ENCODE assay signal across 35 mouse cellular contexts in the genomic region with DNA sequence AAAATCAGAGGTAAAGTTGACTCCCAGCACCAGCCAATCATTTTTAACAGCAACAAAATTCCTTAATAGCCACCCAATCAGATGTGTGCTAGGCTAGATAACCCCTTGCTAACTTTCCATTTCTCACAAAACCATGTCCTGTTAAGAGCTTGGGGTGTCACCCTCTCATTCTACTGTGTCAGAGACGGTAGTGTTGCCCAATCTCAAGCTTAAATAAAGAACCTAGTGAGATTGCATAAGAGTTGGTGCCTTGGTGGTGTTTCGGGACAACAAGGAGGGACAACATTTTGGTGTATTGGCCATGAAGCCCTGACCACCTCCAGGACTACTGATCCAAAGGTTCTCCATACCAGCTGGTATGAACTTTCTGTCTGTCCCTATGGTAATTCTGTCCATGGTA.
"Had no signal": no experiment of that assay in that cellular context is flagged by ENCODE, and none has a peak within 500 bp of the region (broad histone marks: within the 10 kb centered on the region; RNA-seq: fewer than 3 reads in every experiment).

No protein-coding gene starts in this region.

- H3K36me3 ChIP-seq: heart, embryonic 10.5 days; heart, embryonic 13.5 days; heart, embryonic 15.5 days; hindbrain, embryonic 10.5 days; hindbrain, embryonic 12.5 days; hindbrain, embryonic 13.5 days; hindbrain, embryonic 15.5 days; intestine, embryonic 15.5 days; kidney, embryonic 15.5 days had no signal

- H3K4me2 ChIP-seq: heart, embryonic 11.5 days; heart, embryonic 13.5 days; heart, embryonic 15.5 days; hindbrain, embryonic 12.5 days; hindbrain, embryonic 13.5 days; hindbrain, embryonic 14.5 days; hindbrain, embryonic 15.5 days; intestine, embryonic 15.5 days; kidney, embryonic 15.5 days had no signal

- H3K9me3 ChIP-seq: heart, embryonic 15.5 days; hindbrain, embryonic 12.5 days; hindbrain, embryonic 13.5 days; hindbrain, embryonic 15.5 days; intestine, embryonic 15.5 days had no signal

- H3K4me3 ChIP-seq: heart, embryonic 10.5 days; heart, embryonic 13.5 days; heart, embryonic 15.5 days; hindbrain, embryonic 10.5 days; hindbrain, embryonic 12.5 days; hindbrain, embryonic 13.5 days; hindbrain, embryonic 15.5 days; intestine, embryonic 15.5 days; kidney, embryonic 15.5 days; layer of hippocampus, adult 2 months; left cerebral cortex, adult 2 months had no signal

- ATAC-seq: hindbrain, embryonic 16.5 days; hindbrain, postnatal 0 days; inflammation-experienced regulatory T-cells, adult 6 months; intestine, embryonic 15.5 days; intestine, embryonic 16.5 days; intestine, postnatal 0 days had no signal

- H3K27ac ChIP-seq: heart, embryonic 10.5 days; heart, embryonic 13.5 days; heart, embryonic 15.5 days; hindbrain, embryonic 10.5 days; hindbrain, embryonic 12.5 days; hindbrain, embryonic 13.5 days; hindbrain, embryonic 14.5 days; hindbrain, embryonic 15.5 days; hindbrain, postnatal 0 days; intestine, embryonic 15.5 days; kidney, embryonic 15.5 days; kidney, postnatal 0 days; layer of hippocampus, adult 2 months; left cerebral cortex, adult 2 months had no signal

- H3K27me3 ChIP-seq: heart, embryonic 13.5 days; heart, embryonic 15.5 days; hindbrain, embryonic 12.5 days; hindbrain, embryonic 13.5 days; hindbrain, embryonic 15.5 days; intestine, embryonic 15.5 days; kidney, embryonic 15.5 days had no signal

- H3K9ac ChIP-seq: heart, embryonic 13.5 days; heart, embryonic 15.5 days; hindbrain, embryonic 12.5 days; hindbrain, embryonic 13.5 days; hindbrain, embryonic 14.5 days; hindbrain, embryonic 15.5 days; intestine, embryonic 15.5 days; kidney, embryonic 15.5 days had no signal

- DNase-seq: heart, postnatal 10 days; heart, postnatal 14 days; heart, postnatal 36 days; heart, postnatal 4 days; kidney, adult 11 months; kidney, adult 18-20 months; kidney, adult 2 months; kidney, adult 8-10 months; kidney, adult 9 months; kidney, postnatal 10 days; kidney, postnatal 14 days; kidney, postnatal 25 days; kidney, postnatal 36 days; kidney, postnatal 4 days; layer of hippocampus, adult 9-11 months; layer of hippocampus, postnatal 36 days had no signal

- H3K4me1 ChIP-seq: heart, embryonic 10.5 days; heart, embryonic 13.5 days; heart, embryonic 15.5 days; hindbrain, embryonic 10.5 days; hindbrain, embryonic 12.5 days; hindbrain, embryonic 13.5 days; hindbrain, embryonic 15.5 days; intestine, embryonic 15.5 days; kidney, embryonic 15.5 days had no signal
